25 mouse cellular contexts compared by ENCODE assay signal in the genomic region with DNA sequence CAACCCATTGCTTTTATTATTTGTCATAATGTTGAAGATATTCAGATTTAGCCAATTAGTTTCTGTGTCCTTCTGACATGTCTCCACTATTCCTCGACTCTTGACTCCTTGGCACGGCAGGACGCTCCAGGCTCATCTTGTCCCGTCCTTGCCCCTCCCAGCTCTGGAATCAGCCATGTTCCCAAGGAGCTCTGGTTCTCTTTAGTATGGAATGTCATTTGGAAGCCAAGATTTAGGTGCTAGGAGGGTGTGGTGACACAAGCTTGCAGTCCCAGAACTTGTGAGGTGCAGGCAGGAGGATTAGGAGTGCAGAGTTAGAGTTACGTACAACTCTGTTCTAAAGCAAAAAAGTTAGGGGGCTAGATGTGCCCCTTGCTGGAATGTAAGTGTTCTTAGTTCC.
"Had no signal": no experiment of that assay in that cellular context is flagged by ENCODE, and none has a peak within 500 bp of the region (broad histone marks: within the 10 kb centered on the region; RNA-seq: fewer than 3 reads in every experiment).

No protein-coding gene starts in this region.

- H3K4me1 ChIP-seq: hindbrain, embryonic 10.5 days; liver, embryonic 12.5 days had no signal

- H3K9me3 ChIP-seq: heart, embryonic 12.5 days; hindbrain, embryonic 10.5 days; hindbrain, embryonic 12.5 days; intestine, embryonic 15.5 days; limb, embryonic 13.5 days; limb, embryonic 15.5 days; liver, embryonic 12.5 days had no signal

- ATAC-seq: hindbrain, embryonic 16.5 days; inflammation-experienced regulatory T-cells, adult 6 months; intestine, embryonic 15.5 days; intestine, postnatal 0 days; liver, embryonic 12.5 days had no signal

- H3K27ac ChIP-seq: hindbrain, embryonic 10.5 days; hindbrain, embryonic 12.5 days; hindbrain, embryonic 14.5 days; intestine, embryonic 15.5 days; layer of hippocampus, adult 2 months; limb, embryonic 13.5 days; limb, embryonic 15.5 days; liver, embryonic 12.5 days; liver, embryonic 14.5 days had no signal

- H3K36me3 ChIP-seq: heart, embryonic 12.5 days; hindbrain, embryonic 10.5 days; hindbrain, embryonic 12.5 days; intestine, embryonic 15.5 days; limb, embryonic 13.5 days; limb, embryonic 15.5 days; liver, embryonic 12.5 days had no signal

- DNase-seq: gastrocnemius, adult 2 months; gastrocnemius, postnatal 10 days; gastrocnemius, postnatal 25 days; heart, adult 2 months; heart, postnatal 10 days; heart, postnatal 4 days; kidney, adult 18-20 months; kidney, adult 8-10 months; kidney, postnatal 10 days; kidney, postnatal 25 days; kidney, postnatal 4 days; left cerebral cortex, postnatal 4 days had no signal

- H3K4me3 ChIP-seq: gastrocnemius, adult 2 months; heart, adult 2 months; heart, embryonic 12.5 days; hindbrain, embryonic 10.5 days; hindbrain, embryonic 12.5 days; intestine, embryonic 15.5 days; layer of hippocampus, adult 2 months; limb, embryonic 13.5 days; limb, embryonic 15.5 days; liver, embryonic 12.5 days had no signal

- H3K4me2 ChIP-seq: heart, embryonic 12.5 days; hindbrain, embryonic 12.5 days; hindbrain, embryonic 14.5 days; intestine, embryonic 15.5 days; limb, embryonic 13.5 days; liver, embryonic 12.5 days had no signal

- H3K9ac ChIP-seq: heart, embryonic 12.5 days; hindbrain, embryonic 12.5 days; hindbrain, embryonic 14.5 days; intestine, embryonic 15.5 days; limb, embryonic 13.5 days; limb, embryonic 15.5 days; liver, embryonic 12.5 days; liver, embryonic 14.5 days had no signal

- H3K27me3 ChIP-seq: heart, embryonic 12.5 days; hindbrain, embryonic 12.5 days; intestine, embryonic 15.5 days; limb, embryonic 13.5 days; limb, embryonic 15.5 days; liver, embryonic 12.5 days had no signal
